Mouse (Mus musculus) heart, adult 8-10 months (tissue): ENCODE results near the gene Olfr459. TPM values are rescaled to one million over a fixed set of nuclear protein-coding genes. Genes with fewer than 3 reads are reported as not detected.
A peak's percentile ranks its signal among the peaks of the same experiment; 100 is the strongest.

Source experiments
- DNase-seq: peaks from one replicate; pipeline ENCODE4 v3.0.0; 2022; ENCODE audit warnings: low spot score
- total RNA-seq, 4 experiments: library from RNA; stranded (reverse); gene quantifications; 2 replicates each; pipeline ENCODE4 v1.2.4; 2022

Olfr459 gene
- not detected for total RNA-seq

DNA sequence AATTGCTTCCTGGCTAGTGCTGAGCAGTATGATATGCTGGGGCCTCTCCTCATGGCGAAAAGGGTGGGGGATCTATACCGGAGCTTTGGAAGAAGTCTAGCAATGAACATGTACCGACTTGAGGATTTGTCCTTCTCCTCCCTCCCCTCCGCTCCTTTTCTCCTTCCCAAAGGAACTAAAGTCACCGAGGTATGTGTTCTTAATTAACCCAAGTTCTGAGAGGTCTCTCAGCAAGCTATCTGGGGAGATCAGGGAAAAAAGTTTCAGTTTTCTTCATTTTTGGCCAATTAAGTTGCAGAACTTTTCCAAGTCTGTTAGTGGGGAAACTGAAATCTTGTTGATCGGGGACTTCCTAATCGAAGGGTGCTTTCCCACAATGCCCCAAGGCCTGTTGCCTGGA is at the start of gene Olfr459:
Gene Olfr459, minus strand, starts transcription at position 101 of the 400 bp plus-strand sequence.
- DNase-seq = no peak

DNA sequence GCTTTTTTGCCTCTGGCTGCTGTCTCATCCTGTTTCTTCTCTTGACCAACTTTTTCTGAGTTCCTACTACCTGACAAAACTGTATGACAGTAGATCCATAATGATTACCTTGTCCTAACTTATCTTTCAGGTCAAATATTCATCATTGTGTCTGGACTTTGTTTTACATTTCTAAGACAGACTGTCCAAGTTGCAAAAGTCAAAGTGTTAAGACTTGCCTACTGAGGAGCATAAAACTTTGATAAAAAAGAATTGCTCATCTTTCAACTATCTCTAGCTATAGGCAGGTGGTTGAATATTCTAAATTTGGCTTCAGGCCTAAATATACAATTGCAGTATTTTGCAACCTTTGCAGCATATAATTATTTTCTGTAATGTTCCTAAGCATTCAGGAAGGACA is 49.1 kb upstream of the Olfr459 start:
- no peak for DNase-seq

DNA sequence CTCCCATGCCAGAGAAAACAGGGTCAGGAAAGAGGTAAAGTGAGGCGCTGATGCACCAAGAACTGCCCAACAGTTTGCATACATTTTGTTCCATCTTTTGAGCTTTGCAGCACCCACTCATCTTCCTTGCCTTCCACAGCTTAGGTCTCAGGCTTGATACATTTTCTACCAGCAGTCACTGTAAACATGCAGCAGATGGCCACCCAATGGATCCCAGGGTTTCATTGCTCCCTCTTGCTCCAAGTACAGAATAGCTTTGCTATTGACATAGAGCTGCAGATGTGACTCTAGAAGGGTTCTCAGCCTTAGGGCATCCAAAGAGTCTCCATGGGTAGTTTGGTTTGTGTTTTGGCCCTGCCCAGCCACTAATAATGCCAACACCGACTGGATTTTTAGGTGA is 11.7 kb upstream of the Olfr459 start:
- DNase-seq = no peak

DNA sequence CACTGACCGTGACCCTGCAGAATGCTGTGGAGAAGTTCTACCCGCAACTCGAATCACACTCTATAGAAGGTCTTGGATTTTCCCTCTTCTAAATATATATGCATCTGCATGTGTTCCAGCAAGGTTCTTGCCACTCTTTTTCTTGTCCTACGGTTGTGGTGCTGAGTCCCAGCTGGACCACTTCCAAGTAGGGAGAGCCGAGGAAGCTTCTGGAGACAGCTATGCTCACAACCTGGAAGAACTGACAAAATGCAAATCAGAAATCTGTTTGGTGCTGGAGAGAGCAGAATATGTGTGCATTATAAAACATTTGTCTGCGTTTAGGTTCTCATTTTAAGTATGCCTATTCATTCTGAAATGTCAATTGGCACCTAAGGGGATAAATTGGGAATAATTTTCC is 744 bp upstream of the Olfr459 start:
- DNase-seq = no peak

DNA sequence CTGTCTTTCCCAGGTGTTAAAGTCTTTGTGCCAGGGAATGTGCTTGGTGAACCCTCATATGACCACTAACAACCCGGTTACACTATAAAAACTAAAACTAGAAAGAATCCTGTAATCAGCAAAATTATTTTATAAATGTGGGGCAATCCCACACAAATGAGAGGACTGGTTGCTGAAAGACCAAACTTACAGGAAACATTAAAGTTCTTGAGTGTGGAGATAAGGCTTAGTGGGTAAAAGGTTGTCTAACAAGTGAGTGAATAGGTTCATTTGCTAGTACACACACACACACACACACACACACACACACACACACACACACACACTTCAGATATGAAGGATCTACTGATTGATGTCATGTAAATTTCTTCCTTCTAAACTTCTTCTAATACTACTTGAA is 5.1 kb downstream of the Olfr459 start:
- no peak for DNase-seq

DNA sequence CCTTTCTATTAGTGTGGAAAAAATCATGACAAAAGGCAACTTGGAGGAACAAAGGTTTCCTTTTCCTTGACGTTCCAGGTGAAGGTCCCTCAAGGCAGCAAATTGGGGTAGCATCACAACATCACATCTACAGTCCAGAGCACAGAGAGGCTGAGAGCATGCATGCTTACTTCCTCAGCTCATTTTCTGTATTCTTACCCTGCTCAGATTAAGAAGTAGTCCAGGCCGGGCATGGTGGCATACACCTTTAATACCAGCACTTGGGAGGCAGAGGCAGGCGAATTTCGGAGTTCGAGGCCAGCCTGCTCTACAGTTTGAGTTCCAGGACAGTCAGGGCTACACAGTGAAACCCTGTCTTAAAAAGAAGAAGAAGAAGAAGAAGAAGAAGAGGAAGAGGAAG is 10.7 kb downstream of the Olfr459 start:
- no peak for DNase-seq

DNA sequence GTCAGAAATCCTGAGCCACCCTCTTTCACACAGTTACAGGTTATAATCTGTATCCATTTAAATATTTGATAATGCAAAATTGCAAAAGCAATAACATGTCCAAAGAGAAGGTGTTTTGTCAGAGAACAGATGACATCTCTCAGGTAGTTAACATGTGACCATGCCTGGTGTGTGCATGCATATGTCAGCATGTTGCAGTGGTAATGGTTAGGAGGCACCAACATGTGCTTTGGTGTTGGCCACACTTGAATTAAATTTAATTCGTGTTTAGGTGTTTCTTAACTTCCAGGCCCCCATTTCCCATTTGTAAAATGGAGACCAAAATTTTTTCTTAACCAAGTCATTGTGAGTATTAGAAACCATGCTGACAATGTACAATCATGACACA is 12.6 kb downstream of the Olfr459 start:
- DNase-seq = no peak

DNA sequence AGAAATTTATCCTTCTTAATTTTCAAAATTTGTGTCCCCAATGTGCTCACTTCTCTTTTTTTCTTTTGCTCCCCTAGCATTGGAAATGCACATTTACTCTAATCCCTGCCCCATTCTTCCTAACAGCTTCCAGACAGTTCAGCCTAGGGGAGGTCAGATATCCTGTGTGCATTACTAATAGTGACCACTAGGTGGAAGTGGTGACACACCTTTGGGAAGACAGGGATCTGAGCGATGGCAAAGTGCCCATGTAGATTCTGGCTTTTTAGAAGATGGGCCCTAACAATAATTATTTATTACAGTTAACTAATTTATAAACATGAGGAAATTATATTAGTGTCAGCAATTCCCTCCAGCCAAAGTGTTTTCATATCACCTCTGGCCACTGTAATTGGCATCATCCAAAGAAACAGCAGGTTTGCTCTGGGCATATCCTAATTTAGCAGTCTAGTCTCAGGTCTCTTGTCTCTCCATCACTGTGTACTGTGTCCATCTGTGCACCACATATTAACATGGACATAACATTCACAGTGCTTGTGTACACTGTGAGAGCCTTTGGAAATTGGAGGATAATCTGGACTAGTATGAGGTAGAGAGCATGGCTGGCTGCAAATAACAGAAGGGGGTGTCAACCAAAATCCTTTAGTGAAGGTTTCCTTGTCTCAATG is 13.1 kb downstream of the Olfr459 start:
- DNase-seq = peak; percentile 34

DNA sequence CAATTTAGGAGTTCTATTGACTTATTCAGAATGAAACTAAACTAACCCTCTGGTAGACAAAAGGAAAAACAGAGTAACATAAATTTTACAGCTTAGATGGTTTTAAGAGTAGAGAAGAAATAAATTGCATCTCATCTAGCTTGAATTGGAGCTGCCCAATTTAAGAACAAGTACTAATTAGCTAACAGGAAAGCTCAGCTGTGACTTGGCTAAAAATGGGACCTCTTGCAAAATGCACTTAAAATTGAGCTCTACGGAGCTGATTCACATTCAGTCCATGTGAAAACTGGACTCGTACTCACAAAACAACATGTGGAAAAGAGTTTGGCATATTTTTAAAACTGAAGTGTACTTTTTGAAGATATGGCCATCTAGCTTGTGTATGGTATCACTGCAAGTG is 15.4 kb downstream of the Olfr459 start:
- no peak for DNase-seq

DNA sequence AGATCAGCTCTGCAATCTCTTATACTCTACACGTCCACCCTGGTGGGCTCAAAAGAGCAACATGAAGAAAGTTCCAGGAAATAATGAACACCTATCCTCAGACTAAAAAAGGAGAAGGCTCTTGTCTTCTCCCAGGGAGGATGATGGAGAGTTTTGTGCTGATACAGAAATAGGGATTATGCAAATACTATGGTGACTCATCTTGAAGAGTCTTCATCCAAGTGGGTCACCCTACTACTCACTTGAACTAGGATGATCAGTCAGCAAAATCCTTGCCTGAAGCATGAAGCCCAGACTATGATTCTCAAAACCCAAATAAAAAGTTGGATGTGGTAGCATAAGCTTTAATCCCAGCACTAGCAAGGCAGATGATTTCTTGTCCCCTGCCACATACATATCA is 16.6 kb downstream of the Olfr459 start:
- DNase-seq = no peak

DNA sequence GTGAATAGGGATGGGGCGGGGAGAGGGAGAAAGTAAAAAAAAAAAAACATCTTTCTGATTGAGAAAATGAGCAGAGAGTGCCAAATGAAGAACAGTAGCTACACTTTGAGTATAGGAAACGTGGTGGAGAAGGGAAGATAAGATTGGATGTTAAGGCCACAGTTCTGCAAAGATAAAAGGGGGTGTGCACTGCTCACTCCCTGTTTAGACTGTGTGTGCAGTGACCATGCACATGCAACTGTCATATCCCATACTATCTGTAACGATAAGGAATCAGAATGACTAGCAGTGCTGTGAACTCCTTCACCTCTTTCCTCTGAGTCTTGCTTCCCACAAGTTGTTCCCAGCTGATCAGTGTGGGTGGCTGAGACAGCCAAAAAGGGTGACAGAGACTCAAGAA is 17.8 kb downstream of the Olfr459 start:
- DNase-seq = no peak

DNA sequence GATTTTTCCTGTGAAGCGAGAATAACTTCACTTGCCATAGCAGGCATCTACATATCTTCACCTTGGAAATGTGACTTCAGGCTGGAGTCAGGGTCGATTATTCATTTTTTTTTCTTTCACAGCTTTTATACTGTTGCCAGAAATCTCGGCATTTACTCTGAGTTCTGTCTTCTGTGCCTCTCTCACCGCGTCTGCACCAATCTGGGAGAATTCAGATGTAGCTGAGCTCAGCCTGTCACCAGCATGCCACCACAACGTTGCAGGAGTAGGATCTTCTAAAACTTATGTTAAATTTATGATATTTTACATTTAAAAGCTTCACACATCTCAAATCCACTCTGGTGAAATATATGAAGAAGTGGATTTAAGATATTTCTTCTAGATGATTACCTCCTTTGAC is 20.4 kb downstream of the Olfr459 start:
- no peak for DNase-seq

DNA sequence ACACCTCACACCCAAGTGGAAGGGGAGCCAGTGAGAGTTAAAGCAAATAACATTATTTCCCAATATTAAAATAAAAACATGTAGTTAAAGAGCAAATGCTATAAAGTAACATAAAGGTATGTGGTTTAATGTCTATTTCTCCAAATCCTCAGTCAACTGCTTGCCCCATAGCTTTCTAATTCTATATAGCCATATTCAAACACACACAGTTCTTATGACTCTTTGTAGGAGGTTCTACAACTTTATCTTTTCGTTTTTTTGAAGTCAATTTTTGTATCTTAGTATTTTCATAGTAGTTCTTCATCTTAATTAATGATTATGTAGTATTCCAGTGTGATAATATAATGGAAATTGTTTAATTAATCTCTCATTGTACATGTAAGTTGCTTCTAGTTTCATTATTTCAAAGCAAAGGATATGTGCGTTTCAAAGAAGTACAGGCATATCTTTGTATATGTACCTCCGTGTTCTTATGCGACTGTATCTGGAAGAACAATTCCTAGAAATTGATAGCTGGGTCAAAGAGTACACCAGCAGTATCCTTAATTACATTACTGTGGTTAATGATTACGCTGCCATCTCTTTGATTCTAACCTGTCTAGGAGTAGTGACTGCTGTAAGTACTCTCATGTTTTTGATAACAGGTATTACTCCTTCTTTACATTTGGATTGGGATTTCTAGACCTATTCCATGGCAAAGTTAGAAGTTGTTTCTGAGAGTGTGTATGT is 30.1 kb downstream of the Olfr459 start:
- no peak for DNase-seq

DNA sequence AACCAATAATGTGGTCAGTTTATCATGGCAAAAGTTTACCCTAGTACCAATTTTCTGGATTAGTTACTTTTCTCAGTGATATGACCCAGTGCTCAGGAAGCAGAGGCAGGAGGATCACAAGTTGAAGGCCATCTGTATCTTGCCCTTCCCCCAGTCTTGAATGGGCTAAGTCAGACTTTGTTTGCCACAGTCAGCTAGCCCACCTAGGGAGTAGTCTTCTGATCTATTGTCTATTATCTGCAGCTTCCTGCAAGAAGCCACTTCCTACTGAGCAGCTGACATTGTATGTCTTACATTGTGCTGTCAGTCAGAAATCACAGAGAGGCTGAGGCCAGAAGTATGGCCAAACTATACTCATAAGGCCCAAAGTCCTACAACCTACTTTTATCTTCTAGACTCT is 33.9 kb downstream of the Olfr459 start:
- no peak for DNase-seq

DNA sequence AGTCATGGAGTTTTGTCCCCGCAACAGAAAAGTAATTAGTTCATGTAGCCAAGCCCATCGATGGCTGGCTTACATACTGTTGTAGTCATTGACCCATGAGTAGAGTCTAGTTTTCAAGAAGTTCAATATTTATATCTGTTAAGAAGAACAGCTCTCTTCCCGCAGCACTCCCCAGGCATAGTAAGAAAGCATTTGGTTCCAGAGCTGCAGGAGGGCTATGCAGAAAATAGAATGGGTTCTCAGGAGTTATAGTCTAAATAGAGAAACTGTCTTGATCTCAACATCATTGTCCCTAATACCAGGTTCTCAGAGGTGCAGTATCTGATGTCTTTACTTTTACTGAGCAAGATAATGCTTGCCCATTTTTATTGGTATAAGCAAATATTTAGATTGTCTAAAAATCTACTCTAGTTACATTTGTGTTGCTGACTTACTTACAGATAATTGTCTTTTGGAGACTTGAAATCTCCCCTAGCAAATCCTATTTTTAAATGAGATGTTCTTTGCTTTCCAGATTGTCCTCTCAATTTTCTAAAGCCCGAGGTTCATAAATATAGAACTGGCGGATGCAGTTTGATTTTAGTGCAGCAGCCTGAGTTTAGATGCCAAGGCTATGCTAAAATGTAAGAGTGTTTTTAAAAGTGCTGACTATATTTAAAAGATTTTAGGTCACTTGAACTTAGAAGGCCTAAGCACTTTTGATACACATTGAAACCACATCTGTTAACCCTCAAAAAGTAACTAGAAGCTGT is 40.1 kb downstream of the Olfr459 start:
- no peak for DNase-seq

DNA sequence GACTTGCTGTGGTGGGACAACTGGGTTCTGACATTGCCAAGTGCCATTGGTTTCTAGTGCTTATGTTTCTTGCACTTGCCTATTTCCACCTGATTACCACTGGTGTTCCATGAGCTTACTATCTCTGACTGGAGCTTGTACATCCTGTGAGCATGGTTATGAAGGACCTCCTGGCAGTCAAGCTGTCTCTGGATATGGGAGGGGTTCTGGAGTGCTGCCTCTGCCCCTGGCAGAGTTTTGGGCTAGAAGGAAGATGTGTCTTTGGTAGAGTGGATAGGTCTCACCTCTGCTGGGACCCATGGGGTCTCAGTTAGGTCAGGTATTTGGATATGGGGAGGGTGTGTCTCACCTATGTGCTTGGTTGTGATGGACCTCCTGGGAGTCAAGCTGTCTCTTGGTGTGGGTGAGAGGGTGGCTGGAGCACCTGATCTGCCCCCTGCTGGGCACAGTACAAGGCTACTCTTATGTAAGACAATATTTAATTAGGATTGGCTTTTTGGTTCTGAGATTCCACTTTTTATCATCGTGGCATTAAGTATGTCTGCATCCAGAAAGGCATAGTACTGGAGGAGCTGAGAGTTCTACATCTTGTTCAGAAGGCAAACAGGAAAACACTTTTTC is 46.9 kb downstream of the Olfr459 start:
- no peak for DNase-seq

DNA sequence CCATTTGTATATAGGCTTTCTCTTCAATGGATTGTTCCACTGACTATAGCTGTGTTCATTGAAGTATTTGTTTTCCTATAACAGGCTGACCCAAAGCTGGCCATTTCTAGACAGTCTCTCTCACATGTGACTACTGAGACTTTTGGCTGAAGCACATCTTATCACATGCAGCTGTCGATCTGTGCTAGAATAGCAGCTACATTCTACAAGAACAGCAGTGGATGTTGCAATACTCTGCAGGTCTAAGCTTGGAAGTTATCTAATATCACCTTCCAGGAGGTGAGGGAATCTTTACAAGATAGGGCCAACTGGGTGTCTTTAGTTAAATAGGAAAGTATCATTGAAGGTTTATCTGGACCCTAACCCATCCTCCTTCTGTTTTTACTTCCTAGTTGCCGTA is 53.5 kb downstream of the Olfr459 start:
- DNase-seq = no peak

Other genes starting within 250 kb of the Olfr459 start
- 1 to 10 TPM in 2 of 4 experiments, under 1 TPM in 2; 0.41 to 1.7 (median 1.1) TPM for gene Ephb6, start 169.7 kb downstream of the Olfr459 start, total RNA-seq
- not detected for gene Trpv6, start 138.8 kb downstream of the Olfr459 start, total RNA-seq
- not detected for gene Trpv5, start 94.4 kb downstream of the Olfr459 start, total RNA-seq
- gene Llcfc1, start 90.7 kb downstream of the Olfr459 start, total RNA-seq = not detected
- under 1 TPM in 1 of 4 experiments, not detected in 3; 0.11 TPM for gene Kel, start 70.8 kb downstream of the Olfr459 start, total RNA-seq
- gene Pip, start 72.4 kb upstream of the Olfr459 start, total RNA-seq = not detected
- gene Sval2, start 77.8 kb upstream of the Olfr459 start, total RNA-seq = not detected
- not detected for gene Sval1, start 176.5 kb upstream of the Olfr459 start, total RNA-seq
- not detected for gene Sval3, start 193.0 kb upstream of the Olfr459 start, total RNA-seq